Mouse (Mus musculus) kidney, embryonic 14.5 days (tissue): ENCODE results near the gene Mrpl12. TPM values are rescaled to one million over a fixed set of nuclear protein-coding genes. Genes with fewer than 3 reads are reported as not detected.

Experiments used
- ATAC-seq: fragments of 200-750 bp; cut with Nextera tagmentation; 2 replicates; pipeline ENCODE4 v1.8.0; 2017; ENCODE audit warnings: moderate number of reproducible peaks, mild to moderate bottlenecking, moderate TSS enrichment, moderate library complexity; ENCODE audit not compliant: low FRiP score, low TSS enrichment
- H3K27ac ChIP-seq: fragments of 300-500 bp; sonication (generic); 2 replicates; pipeline ENCODE4 v1.5.1; 2014; ENCODE audit warnings: low read depth, mild to moderate bottlenecking, low read length, moderate library complexity, mixed read lengths
- H3K27me3 ChIP-seq: fragments of 300-500 bp; sonication (generic); 2 replicates; pipeline ENCODE4 v1.6.1; 2014; ENCODE audit warnings: mild to moderate bottlenecking, low read length; ENCODE audit not compliant: control insufficient read depth, insufficient read depth
- H3K36me3 ChIP-seq: fragments of 300-500 bp; sonication (generic); 2 replicates; pipeline ENCODE4 v1.6.1; 2014; ENCODE audit warnings: low read length, mixed read lengths; ENCODE audit not compliant: control insufficient read depth, insufficient read depth
- H3K4me1 ChIP-seq: fragments of 300-500 bp; sonication (generic); 2 replicates; pipeline ENCODE4 v1.6.1; 2014; ENCODE audit warnings: low read length, mixed read lengths; ENCODE audit not compliant: control insufficient read depth, insufficient read depth
- H3K4me2 ChIP-seq: fragments of 300-500 bp; sonication (generic); replicated peaks from 2 replicates; pipeline ENCODE4 v1.6.1; 2014; ENCODE audit warnings: low read depth, mild to moderate bottlenecking, low read length
- H3K4me3 ChIP-seq: fragments of 300-500 bp; sonication (generic); 2 replicates; pipeline ENCODE4 v1.5.1; 2014; ENCODE audit warnings: mild to moderate bottlenecking, low read length
- H3K9ac ChIP-seq: fragments of 300-500 bp; sonication (generic); 2 replicates; pipeline ENCODE4 v1.6.1; 2014; ENCODE audit warnings: low read depth, mild to moderate bottlenecking, low read length, moderate library complexity
- H3K9me3 ChIP-seq: fragments of 300-500 bp; sonication (generic); 2 replicates; pipeline ENCODE4 v1.6.1; 2016; ENCODE audit warnings: low read length; ENCODE audit not compliant: control insufficient read depth
- WGBS: fragments of 180-500 bp; shearing (Covaris S2); extraction: QIAGEN DNeasy Blood & Tissue Kit; methylation state at CpG from one replicate; pipeline ENCODE4 v1.1.7; 2014; 5-methylcytosine and 5-hydroxymethylcytosine counted together
- polyA plus RNA-seq: library from polyadenylated mRNA; unstranded; fragments of >200 nt; fragmentation: Nextera tagmentation; extraction: Ambion mirVana; gene quantifications from 2 replicates; pipeline ENCODE4 v1.2.1, GENCODE M21; 2014

The Mrpl12 gene
- polyA plus RNA-seq, 1 experiment from 2014 or later = 176 TPM

DNA sequence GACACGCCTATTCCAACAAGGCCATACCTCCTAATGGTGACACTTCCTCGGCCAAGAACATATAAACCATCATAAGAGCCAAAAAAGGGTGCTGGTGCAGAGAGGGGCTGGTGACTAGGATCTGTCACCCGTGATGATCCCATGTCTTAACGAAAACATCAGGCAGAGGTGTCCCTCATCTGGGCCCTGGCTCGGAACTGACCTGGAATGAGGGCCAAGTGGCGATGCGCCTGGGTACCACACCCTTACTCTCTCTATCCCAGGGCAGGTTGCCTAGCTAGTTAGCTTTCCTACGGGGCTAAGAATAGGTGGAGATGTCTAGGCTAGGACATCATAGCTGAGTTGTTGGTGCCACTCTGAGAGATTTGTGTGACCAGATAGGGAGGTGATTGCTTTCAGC is 49.7 kb downstream of the Mrpl12 start:
- Histone ChIP-seq H3K36me3 (no peaks in the 10 kb centered on the region), H3K4me3 (no peak overlapping the region), H3K27me3 (peaks cover 41% of the 10 kb centered on the region), H3K9ac (no peak overlapping the region), H3K4me1 (peaks cover 17% of the 10 kb centered on the region), H3K9me3 (no peaks in the 10 kb centered on the region), H3K4me2 (no peak overlapping the region), H3K27ac (no peak overlapping the region)
- 82% methylated on average over 8 of the region's 8 CpGs for WGBS
- no peak for ATAC-seq

DNA sequence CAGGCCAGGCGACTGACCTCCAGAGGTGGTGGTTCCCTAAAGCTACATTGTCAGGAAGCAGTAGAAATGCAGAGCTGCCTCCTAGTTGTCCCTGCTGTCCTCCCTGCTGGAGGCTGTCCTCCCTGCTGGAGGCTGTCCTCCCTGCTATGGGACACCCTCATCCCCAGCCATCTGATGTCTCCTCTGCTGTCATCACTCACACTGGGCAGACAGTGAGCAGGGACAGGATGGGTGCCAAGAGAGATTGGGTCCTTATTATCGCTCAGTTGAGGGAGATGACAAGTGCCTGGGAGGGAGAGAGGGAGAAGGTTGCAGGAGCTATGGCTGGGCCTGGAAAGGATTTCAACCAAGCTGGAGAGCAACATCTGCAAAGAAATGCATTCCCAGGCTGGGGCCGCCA is 50.7 kb downstream of the Mrpl12 start:
- Histone ChIP-seq H3K9me3 (no peaks in the 10 kb centered on the region), H3K9ac (no peak overlapping the region), H3K4me3 (no peak overlapping the region), H3K27me3 (peaks cover 30% of the 10 kb centered on the region), H3K4me2 (no peak overlapping the region), H3K27ac (no peak overlapping the region), H3K4me1 (peaks cover 27% of the 10 kb centered on the region), H3K36me3 (no peaks in the 10 kb centered on the region)
- WGBS = 78% methylated on average over 3 of the region's 3 CpGs
- ATAC-seq = no peak

DNA sequence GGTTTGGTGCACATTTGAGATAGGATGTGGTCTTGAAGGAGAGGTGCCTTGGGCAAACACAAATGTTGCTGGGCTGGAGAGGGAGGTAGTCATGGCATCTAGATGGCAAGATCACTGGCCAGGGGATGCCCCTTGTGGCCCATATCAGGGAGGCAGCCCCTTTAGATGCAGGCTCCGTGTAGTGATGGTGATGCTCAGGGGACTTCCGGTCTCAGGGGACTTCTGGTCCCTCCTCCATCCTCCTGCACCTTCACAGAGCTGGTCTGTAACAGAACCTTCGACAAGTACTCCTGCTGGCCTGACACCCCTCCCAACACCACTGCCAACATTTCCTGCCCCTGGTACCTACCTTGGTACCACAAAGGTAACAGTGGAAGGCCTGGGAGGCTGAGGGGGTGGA is 51.4 kb downstream of the Mrpl12 start:
- no peak overlapping the region for H3K9ac ChIP-seq
- no peak overlapping the region for H3K27ac ChIP-seq
- no peak overlapping the region for H3K4me3 ChIP-seq
- no peak for ATAC-seq
- H3K9me3 ChIP-seq = no peaks in the 10 kb centered on the region
- no peaks in the 10 kb centered on the region for H3K36me3 ChIP-seq
- H3K27me3 ChIP-seq = peaks cover 24% of the 10 kb centered on the region
- H3K4me2 ChIP-seq = no peak overlapping the region
- peaks cover 23% of the 10 kb centered on the region for H3K4me1 ChIP-seq
- WGBS = 64% methylated on average over 3 of the region's 3 CpGs

- Histone ChIP-seq H3K4me3 (no peak overlapping the region), H3K9me3 (no peaks in the 10 kb centered on the region), H3K27ac (peak overlapping the region; percentile 92), H3K9ac (peak overlapping the region; percentile 45; the same call in 1 of the 2 replicates), H3K27me3 (no peaks in the 10 kb centered on the region), H3K36me3 (peaks cover 17% of the 10 kb centered on the region), H3K4me1 (peaks cover 20% of the 10 kb centered on the region), H3K4me2 (no peak overlapping the region)
- no peak for ATAC-seq
- 72% methylated on average over 3 of the region's 3 CpGs for WGBS
These were observed 54.1 kb downstream of the Mrpl12 start for GRCm38 (mm10) chr11:120538485-120538884.

Other genes starting within 250 kb of the Mrpl12 start
- 2,303 and 2,603 TPM in 2 replicates for gene Actg1, start 136.1 kb upstream of the Mrpl12 start, polyA plus RNA-seq
- gene Fscn2, start 123.1 kb upstream of the Mrpl12 start, polyA plus RNA-seq = 0.62 and 1.6 TPM in 2 replicates
- 32.1 and 40.3 TPM in 2 replicates for gene Faap100, start 105.8 kb upstream of the Mrpl12 start, polyA plus RNA-seq
- 25.0 and 45.4 TPM in 2 replicates for gene Nploc4, start 46.9 kb upstream of the Mrpl12 start, polyA plus RNA-seq
- not detected in 2 replicates for gene Tspan10, start 42.0 kb upstream of the Mrpl12 start, polyA plus RNA-seq
- gene Pde6g, start 31.1 kb upstream of the Mrpl12 start, polyA plus RNA-seq = 0.17 and 0.20 TPM in 2 replicates
- 14.8 and 18.2 TPM in 2 replicates for gene Oxld1, start 26.5 kb upstream of the Mrpl12 start, polyA plus RNA-seq
- gene Ccdc137, start 26.5 kb upstream of the Mrpl12 start, polyA plus RNA-seq = 27.4 and 32.8 TPM in 2 replicates
- gene Arl16, start 17.0 kb upstream of the Mrpl12 start, polyA plus RNA-seq = 46.4 and 51.5 TPM in 2 replicates
- gene Slc25a10, start 7.2 kb downstream of the Mrpl12 start, polyA plus RNA-seq = 65.3 and 79.1 TPM in 2 replicates
- gene Gcgr, start 46.1 kb downstream of the Mrpl12 start, polyA plus RNA-seq = 2.0 and 2.4 TPM in 2 replicates
- gene Mcrip1, start 65.1 kb downstream of the Mrpl12 start, polyA plus RNA-seq = 236 and 265 TPM in 2 replicates
- 0.58 and 0.89 TPM in 2 replicates for gene Ppp1r27, start 66.5 kb downstream of the Mrpl12 start, polyA plus RNA-seq
- gene P4hb, start 88.6 kb downstream of the Mrpl12 start, polyA plus RNA-seq = 558 and 716 TPM in 2 replicates
- 454 and 612 TPM in 2 replicates for gene Arhgdia, start 97.0 kb downstream of the Mrpl12 start, polyA plus RNA-seq
- gene Alyref, start 113.8 kb downstream of the Mrpl12 start, polyA plus RNA-seq = 594 and 799 TPM in 2 replicates
- gene Anapc11, start 113.8 kb downstream of the Mrpl12 start, polyA plus RNA-seq = 212 and 242 TPM in 2 replicates
- 14.8 and 19.5 TPM in 2 replicates for gene Npb, start 123.9 kb downstream of the Mrpl12 start, polyA plus RNA-seq
- gene Pcyt2, start 133.3 kb downstream of the Mrpl12 start, polyA plus RNA-seq = 82.7 and 83.5 TPM in 2 replicates
- gene Sirt7, start 140.6 kb downstream of the Mrpl12 start, polyA plus RNA-seq = 23.8 and 28.6 TPM in 2 replicates
- 26.9 and 27.9 TPM in 2 replicates for gene Mafg, start 149.0 kb downstream of the Mrpl12 start, polyA plus RNA-seq
- 19.9 and 21.8 TPM in 2 replicates for gene Pycr1, start 159.2 kb downstream of the Mrpl12 start, polyA plus RNA-seq
- gene Myadml2, start 163.5 kb downstream of the Mrpl12 start, polyA plus RNA-seq = not detected in 2 replicates
- gene Notum, start 176.6 kb downstream of the Mrpl12 start, polyA plus RNA-seq = 6.9 and 9.9 TPM in 2 replicates
- gene Aspscr1, start 188.4 kb downstream of the Mrpl12 start, polyA plus RNA-seq = 107 and 124 TPM in 2 replicates
- 157 and 195 TPM in 2 replicates for gene Cenpx, start 229.1 kb downstream of the Mrpl12 start, polyA plus RNA-seq
- gene Lrrc45, start 229.3 kb downstream of the Mrpl12 start, polyA plus RNA-seq = 41.9 and 43.1 TPM in 2 replicates
- 5.0 and 28.7 TPM in 2 replicates for gene Rac3, start 236.9 kb downstream of the Mrpl12 start, polyA plus RNA-seq
- gene Dcxr, start 242.7 kb downstream of the Mrpl12 start, polyA plus RNA-seq = 21.1 and 23.2 TPM in 2 replicates
- 0.47 TPM in 1 of 2 replicates, not detected in the other for gene Cbr2, start 247.5 kb downstream of the Mrpl12 start, polyA plus RNA-seq